Comparison of ENCODE assay signal across 12 mouse cellular contexts in genomic region chr9:33080271-33080670, GRCm38 (mm10).
DNase-seq lines count a peak whose midpoint lies in the region; ATAC-seq and TF ChIP-seq lines count a peak whose summit lies in the region.
"Had no signal": no experiment of that assay in that cellular context is flagged by ENCODE, and none has a peak within 500 bp of the region (broad histone marks: within the 10 kb centered on the region; RNA-seq: fewer than 3 reads in every experiment).

No protein-coding gene starts in this region.

- H3K9me3 ChIP-seq in liver, postnatal 0 days (ENCODE audit: low read length), result no peaks in the 10 kb centered on the region
- H3K9me3 ChIP-seq: liver, embryonic 13.5 days; midbrain, embryonic 15.5 days had no signal

- H3K27ac ChIP-seq in liver, adult 2 months (replicated peaks; ENCODE audit: insufficient read depth, low read depth, low read length), result no peak overlapping the region
- H3K27ac ChIP-seq in liver, postnatal 0 days (ENCODE audit: low read depth), result no peak overlapping the region
- H3K27ac ChIP-seq: liver, embryonic 13.5 days; midbrain, embryonic 15.5 days had no signal

- 0 out of 2 replicates have a peak overlapping the region, but pooled peaks have one; percentile 39 for H3K9ac ChIP-seq in liver, adult 2 months (ENCODE audit: low read depth, low read length)
- H3K9ac ChIP-seq in liver, postnatal 0 days (replicated peaks), result no peak overlapping the region
- H3K9ac ChIP-seq: liver, embryonic 13.5 days; midbrain, embryonic 15.5 days had no signal

- H3K27me3 ChIP-seq in liver, adult 2 months (ENCODE audit: control insufficient read depth, insufficient read depth, low read length), result no peaks in the 10 kb centered on the region
- no peaks in the 10 kb centered on the region for H3K27me3 ChIP-seq in liver, postnatal 0 days (ENCODE audit: insufficient read depth, low read length)
- H3K27me3 ChIP-seq: liver, embryonic 13.5 days; midbrain, embryonic 15.5 days had no signal

- no peak for TF ChIP-seq EP300 in liver, postnatal 0 days (IDR thresholded peaks at IDR 0.05; ENCODE audit: low read depth)

- H3K4me1 ChIP-seq in liver, adult 2 months (ENCODE audit: control insufficient read depth, insufficient read depth, low read length), result peaks cover 4% of the 10 kb centered on the region; the same call in 1 of the 2 replicates
- no peaks in the 10 kb centered on the region for H3K4me1 ChIP-seq in liver, postnatal 0 days (ENCODE audit: insufficient read depth)
- H3K4me1 ChIP-seq in lung, adult 2 months (ENCODE audit: control insufficient read depth, insufficient read depth, low read length), result no peaks in the 10 kb centered on the region; the same call in 1 of the 2 replicates
- H3K4me1 ChIP-seq: liver, embryonic 13.5 days; midbrain, embryonic 15.5 days had no signal

- DNase-seq in liver, adult 2 months (ENCODE audit: extremely low read depth, low read depth, low spot score), result no peak
- DNase-seq in liver, postnatal 0 days, result no peak
- peak; percentile 41 for DNase-seq in T-cell, adult 2 months (ENCODE audit: low spot score)
- peak; percentile 80 for DNase-seq in induced T-regulatory cell, adult 2 months (ENCODE audit: low read depth)
- DNase-seq in thymus, postnatal 14 days, result peak; percentile 28
- no peak for DNase-seq in lung, adult 2 months
- DNase-seq in ovary, adult 18-20 months (ENCODE audit: low spot score), result no peak
- DNase-seq: liver, embryonic 13.5 days; retina, postnatal 1 day had no signal

- no peak for TF ChIP-seq CTCF in liver, adult 2 months (IDR thresholded peaks at IDR 0.05; ENCODE audit: low read depth, low read length)
- TF ChIP-seq CTCF in liver, postnatal 0 days (IDR thresholded peaks at IDR 0.05; ENCODE audit: low read depth), result no peak
- no peak for TF ChIP-seq CTCF in lung, adult 2 months (IDR thresholded peaks at IDR 0.05; ENCODE audit: insufficient read depth, low read length)

- H3K36me3 ChIP-seq in liver, adult 2 months (ENCODE audit: control insufficient read depth, insufficient read depth, low read length), result no peaks in the 10 kb centered on the region
- H3K36me3 ChIP-seq in liver, postnatal 0 days (replicated peaks; ENCODE audit: insufficient read depth, low read length), result no peaks in the 10 kb centered on the region
- H3K36me3 ChIP-seq: liver, embryonic 13.5 days; midbrain, embryonic 15.5 days had no signal

- H3K4me2 ChIP-seq in liver, postnatal 0 days (ENCODE audit: low read depth, low read length), result no peak overlapping the region
- H3K4me2 ChIP-seq: liver, embryonic 13.5 days; midbrain, embryonic 15.5 days had no signal

- no peak for ATAC-seq in liver, postnatal 0 days
- ATAC-seq: forebrain, embryonic 16.5 days; intestine, embryonic 16.5 days; midbrain, embryonic 15.5 days had no signal

- no peaks in the 10 kb centered on the region for H3K79me2 ChIP-seq in liver, adult 2 months (ENCODE audit: control insufficient read depth, insufficient read depth, low read length)

- H3K4me3 ChIP-seq in liver, adult 2 months (ENCODE audit: insufficient read depth, low read depth, low read length), result no peak overlapping the region
- H3K4me3 ChIP-seq in liver, postnatal 0 days (ENCODE audit: low read depth, low read length), result no peak overlapping the region
- no peak overlapping the region for H3K4me3 ChIP-seq in lung, adult 2 months (replicated peaks; ENCODE audit: extremely low read depth, low read depth, low read length)
- H3K4me3 ChIP-seq: liver, embryonic 13.5 days; midbrain, embryonic 15.5 days had no signal

- no peak for TF ChIP-seq POLR2A in liver, adult 2 months (IDR thresholded peaks at IDR 0.05; ENCODE audit: extremely low read depth, insufficient read depth, low read length)
- TF ChIP-seq POLR2A in lung, adult 2 months (IDR thresholded peaks at IDR 0.05; ENCODE audit: borderline replicate concordance, extremely low read depth, low read depth, low read length), result no peak

- 43% methylated on average over 3 of the region's 3 CpGs for WGBS in liver, adult 2 months
- 38% methylated on average over 3 of the region's 3 CpGs for WGBS in liver, postnatal 0 days (ENCODE audit: insufficient replicate concordance)
- 49% methylated on average over 3 of the region's 3 CpGs for WGBS in lung, adult 2 months

Comparison
In these comparisons a context has a peak if more than half of its experiments do, and no peak if none do; other contexts are left out.
1. DNase-seq: peak in T-cell, adult 2 months (single experiment), induced T-regulatory cell, adult 2 months (single experiment) and thymus, postnatal 14 days (single experiment); none in liver, adult 2 months (single experiment), liver, postnatal 0 days (single experiment), lung, adult 2 months (single experiment) and ovary, adult 18-20 months (single experiment).